Mouse (Mus musculus): ENCODE measurements at regions not wholly inside any gene's neighbourhood (a gene's known extent, or its start where the extent isn't known, plus 50 kb on each side); places are given as distances from the start of the nearest gene placed in this dataset.
"Not testable (repeated sequence)": the region's sequence is repeated elsewhere in the genome, so short reads cannot be mapped to it uniquely, and the experiment has no call there.

DNA sequence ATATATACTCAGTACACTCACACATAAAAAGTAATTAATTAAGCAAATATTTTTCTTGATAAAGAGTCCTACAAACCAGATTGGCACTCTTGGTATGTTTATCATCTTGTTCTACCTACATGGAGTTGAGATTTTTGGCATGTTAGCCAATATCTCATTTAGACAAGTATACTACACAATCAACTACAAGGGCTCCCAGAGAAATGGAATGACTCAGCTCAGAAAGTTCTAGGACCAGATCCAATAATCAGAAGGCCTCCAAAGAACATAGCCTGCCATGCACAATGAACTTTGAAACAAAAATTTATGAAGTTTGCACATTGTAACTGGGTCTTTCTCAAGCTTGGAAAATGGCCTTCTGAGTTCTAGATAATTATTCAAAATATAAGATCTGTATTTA lies 100.0 kb upstream of the Tbl1x start:
- Histone ChIP-seq H3K4me3 (replicated peaks) (no peak overlapping the region), H3K4me1 (no peaks in the 10 kb centered on the region), H3K4me2 (no peak overlapping the region), H3K27ac (replicated peaks) (no peak overlapping the region), H3K9ac (replicated peaks) (no peak overlapping the region), H3K27me3 (replicated peaks) (no peaks in the 10 kb centered on the region), H3K9me3 (replicated peaks) (no peaks in the 10 kb centered on the region), H3K36me3 (no peaks in the 10 kb centered on the region)
- no peak for ATAC-seq (ENCODE audit: low FRiP score)

DNA sequence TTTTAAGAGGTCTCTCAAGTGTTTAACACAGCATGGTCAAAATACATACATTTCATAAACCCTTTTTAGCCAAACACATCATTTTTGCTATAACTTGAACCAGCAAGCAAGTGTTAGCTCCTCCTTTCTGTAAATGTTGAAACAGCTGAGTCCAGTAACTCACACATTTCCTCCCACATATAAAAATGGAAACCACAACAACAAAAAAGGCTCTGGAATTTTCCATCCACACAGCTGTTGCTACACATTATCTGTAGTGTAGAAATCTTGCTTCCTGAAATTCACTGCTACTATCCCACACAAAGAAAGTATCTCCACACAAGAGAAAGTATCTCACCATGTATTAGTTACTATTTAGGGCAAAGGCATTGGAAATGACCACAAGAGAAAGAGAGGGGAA lies 96.7 kb upstream of the Tbl1x start:
- H3K36me3 ChIP-seq = no peaks in the 10 kb centered on the region
- no peak overlapping the region for H3K9ac ChIP-seq (replicated peaks)
- H3K27me3 ChIP-seq (replicated peaks) = no peaks in the 10 kb centered on the region
- ATAC-seq (ENCODE audit: low FRiP score) = no peak
- no peak overlapping the region for H3K27ac ChIP-seq (replicated peaks)
- no peaks in the 10 kb centered on the region for H3K9me3 ChIP-seq (replicated peaks)
- H3K4me1 ChIP-seq = no peaks in the 10 kb centered on the region
- H3K4me3 ChIP-seq (replicated peaks) = no peak overlapping the region
- H3K4me2 ChIP-seq = no peak overlapping the region

DNA sequence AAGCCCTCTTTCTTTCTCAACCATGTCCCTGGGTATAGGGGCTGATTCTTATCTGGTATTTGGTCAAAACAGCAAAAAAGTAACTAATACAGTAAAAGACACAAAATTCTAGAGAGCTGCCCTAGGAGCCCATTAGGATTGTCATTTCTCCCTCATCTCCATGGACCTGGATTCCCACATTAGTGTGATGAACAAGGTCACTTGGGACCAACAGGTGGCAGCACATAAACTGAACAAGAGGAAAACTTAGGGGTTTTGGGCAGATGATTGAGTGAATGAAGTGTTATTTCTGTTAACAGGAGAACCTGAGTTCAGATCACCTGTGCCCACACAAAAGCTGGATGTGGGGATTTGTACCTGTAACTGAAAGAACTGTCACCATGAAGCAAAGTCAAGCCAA lies 93.0 kb upstream of the Tbl1x start:
- H3K27ac ChIP-seq (replicated peaks) = no peak overlapping the region

DNA sequence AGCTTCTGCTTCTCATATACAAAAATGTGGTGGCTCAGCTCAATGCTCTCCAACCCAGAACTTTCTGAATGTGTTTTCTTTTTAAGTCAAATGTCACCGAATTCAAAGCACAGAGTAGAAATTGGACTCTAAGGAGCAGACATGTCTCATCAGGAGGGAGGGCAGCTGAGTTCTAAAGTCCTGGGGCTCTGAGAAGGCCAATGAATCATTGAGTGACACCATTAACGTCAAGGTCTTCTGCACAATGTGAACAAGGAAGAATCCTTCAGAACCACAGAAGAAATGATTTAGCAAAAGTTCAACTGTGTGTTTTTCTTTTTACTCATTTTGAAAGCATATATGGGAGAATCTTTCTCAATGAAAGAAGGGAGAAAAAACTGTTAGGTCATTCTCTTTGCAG lies 88.6 kb upstream of the Tbl1x start:
- no peak for ATAC-seq (ENCODE audit: low FRiP score)
- Histone ChIP-seq H3K4me2 (no peak overlapping the region), H3K27me3 (replicated peaks) (no peaks in the 10 kb centered on the region), H3K36me3 (no peaks in the 10 kb centered on the region), H3K4me1 (no peaks in the 10 kb centered on the region), H3K27ac (replicated peaks) (no peak overlapping the region), H3K9ac (replicated peaks) (no peak overlapping the region), H3K4me3 (replicated peaks) (no peak overlapping the region), H3K9me3 (replicated peaks) (no peaks in the 10 kb centered on the region)
- WGBS = 60% methylated on average over 2 of the region's 2 CpGs

More for the DNA sequence above, 93.0 kb upstream of the Tbl1x start:
- Histone ChIP-seq H3K9ac (replicated peaks) (no peak overlapping the region), H3K9me3 (replicated peaks) (no peaks in the 10 kb centered on the region), H3K4me1 (no peaks in the 10 kb centered on the region), H3K36me3 (no peaks in the 10 kb centered on the region), H3K4me3 (replicated peaks) (no peak overlapping the region), H3K27me3 (replicated peaks) (no peaks in the 10 kb centered on the region), H3K4me2 (no peak overlapping the region)
- no peak for ATAC-seq (ENCODE audit: low FRiP score)

DNA sequence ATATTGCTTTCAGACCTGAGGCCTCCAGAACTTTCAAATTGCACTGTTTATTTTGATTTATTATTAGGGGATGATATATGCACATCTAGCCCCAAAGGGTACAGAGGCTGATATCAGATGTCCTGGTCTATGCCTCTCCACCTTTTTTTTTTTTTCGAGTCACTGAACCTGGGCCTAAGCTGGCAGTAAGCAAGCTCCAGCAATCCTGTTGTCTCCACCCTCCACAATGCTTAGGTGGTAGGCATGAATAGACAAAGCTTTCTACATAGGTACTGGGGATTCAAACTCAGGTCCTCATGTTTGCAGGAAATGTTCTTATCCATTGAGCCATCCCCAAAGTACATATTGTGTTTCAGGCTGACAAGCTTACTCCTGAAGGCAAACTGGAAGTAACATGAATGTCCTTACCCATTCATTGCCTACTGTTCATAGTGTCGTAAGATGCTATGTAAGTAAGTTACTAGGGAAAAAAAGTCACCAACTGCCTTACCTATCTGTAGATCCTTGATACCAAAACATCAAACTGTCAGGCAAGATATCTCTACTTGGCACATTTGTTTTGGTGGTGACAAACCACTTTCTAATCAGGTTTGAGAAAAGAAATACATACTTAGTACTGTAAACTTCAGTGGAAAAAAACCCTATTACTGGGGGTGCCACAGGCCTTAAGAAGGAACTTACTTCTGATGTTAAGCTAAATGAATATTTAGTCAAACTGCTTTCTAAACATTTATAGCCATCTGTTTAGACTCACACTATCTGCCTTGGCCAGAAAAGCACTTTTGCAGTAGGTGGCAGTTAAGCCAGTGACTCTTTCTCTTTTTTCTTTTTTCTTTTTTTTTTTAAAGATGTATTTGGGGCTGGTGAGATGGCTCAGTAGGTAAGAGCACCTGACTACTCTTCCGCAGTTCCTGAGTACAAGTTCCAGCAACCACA lies 85.8 kb upstream of the Tbl1x start:
- H3K27me3 ChIP-seq (replicated peaks) = no peaks in the 10 kb centered on the region
- H3K9ac ChIP-seq (replicated peaks) = no peak overlapping the region
- H3K4me1 ChIP-seq = no peaks in the 10 kb centered on the region
- H3K36me3 ChIP-seq = no peaks in the 10 kb centered on the region
- ATAC-seq (ENCODE audit: low FRiP score) = no peak
- H3K9me3 ChIP-seq (replicated peaks) = no peaks in the 10 kb centered on the region
- H3K27ac ChIP-seq (replicated peaks) = no peak overlapping the region
- H3K4me2 ChIP-seq = no peak overlapping the region
- WGBS = 88% methylated on average over 3 of the region's 3 CpGs
- H3K4me3 ChIP-seq (replicated peaks) = no peak overlapping the region

DNA sequence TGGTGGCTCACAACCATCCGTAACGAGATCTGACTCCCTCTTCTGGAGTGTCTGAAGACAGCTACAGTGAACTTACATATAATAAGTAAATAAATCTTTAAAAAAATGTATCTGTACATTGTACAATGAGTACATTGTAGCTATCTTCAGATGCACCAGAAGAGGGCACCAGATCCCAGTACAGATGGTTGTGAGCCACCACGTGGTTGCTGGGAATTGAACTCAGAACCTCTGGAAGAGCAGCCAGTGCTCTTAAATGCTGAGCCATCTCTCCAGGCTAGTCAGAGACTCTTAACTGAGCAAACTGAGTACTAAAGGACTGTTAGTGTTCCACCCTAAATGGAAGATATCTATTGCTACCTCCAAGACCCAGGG lies 85.1 kb upstream of the Tbl1x start:
- 65% methylated on average over 3 of the region's 3 CpGs for WGBS
- H3K36me3 ChIP-seq; H3K9ac ChIP-seq (replicated peaks): not testable (repeated sequence)

DNA sequence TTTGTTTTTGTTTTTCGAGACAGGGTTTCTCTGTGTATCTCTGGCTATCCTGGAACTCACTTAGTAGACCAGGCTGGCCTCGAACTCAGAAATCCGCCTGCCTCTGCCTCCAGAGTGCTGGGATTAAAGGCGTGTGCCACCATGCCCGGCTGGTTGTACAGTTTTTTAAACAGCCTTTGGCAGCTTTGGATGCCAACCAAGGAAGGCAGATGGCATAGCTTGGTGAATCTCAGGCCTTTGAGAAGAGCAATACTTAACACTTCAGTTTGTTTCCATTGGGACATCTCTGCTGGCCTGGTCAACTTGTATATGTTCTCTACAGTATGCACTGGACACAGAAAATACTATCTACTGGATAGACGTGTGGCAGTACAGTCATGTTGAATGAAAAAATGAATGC lies 84.0 kb upstream of the Tbl1x start:
- not testable (repeated sequence) for H3K4me3 ChIP-seq (replicated peaks); H3K27me3 ChIP-seq (replicated peaks); H3K27ac ChIP-seq (replicated peaks); H3K9me3 ChIP-seq (replicated peaks); H3K4me2 ChIP-seq; H3K9ac ChIP-seq (replicated peaks); H3K36me3 ChIP-seq; ATAC-seq (ENCODE audit: low FRiP score); H3K4me1 ChIP-seq
- WGBS = 87% methylated on average over 6 of the region's 6 CpGs

More for the DNA sequence above, 85.1 kb upstream of the Tbl1x start:
- not testable (repeated sequence) for ATAC-seq (ENCODE audit: low FRiP score); H3K4me2 ChIP-seq; H3K4me1 ChIP-seq; H3K9me3 ChIP-seq (replicated peaks); H3K27ac ChIP-seq (replicated peaks); H3K4me3 ChIP-seq (replicated peaks); H3K27me3 ChIP-seq (replicated peaks)

GRCm38 (mm10) chrX:77432001-77432565 lies 78.7 kb upstream of the Tbl1x start:
- Histone ChIP-seq H3K27me3 (replicated peaks) (no peaks in the 10 kb centered on the region), H3K4me3 (replicated peaks) (no peak overlapping the region), H3K9me3 (replicated peaks) (no peaks in the 10 kb centered on the region), H3K4me1 (no peaks in the 10 kb centered on the region), H3K9ac (replicated peaks) (no peak overlapping the region), H3K27ac (replicated peaks) (peak overlapping the region; percentile 63), H3K36me3 (no peaks in the 10 kb centered on the region), H3K4me2 (no peak overlapping the region)
- ATAC-seq (ENCODE audit: low FRiP score) = no peak
- 83% methylated on average over 2 of the region's 2 CpGs for WGBS

DNA sequence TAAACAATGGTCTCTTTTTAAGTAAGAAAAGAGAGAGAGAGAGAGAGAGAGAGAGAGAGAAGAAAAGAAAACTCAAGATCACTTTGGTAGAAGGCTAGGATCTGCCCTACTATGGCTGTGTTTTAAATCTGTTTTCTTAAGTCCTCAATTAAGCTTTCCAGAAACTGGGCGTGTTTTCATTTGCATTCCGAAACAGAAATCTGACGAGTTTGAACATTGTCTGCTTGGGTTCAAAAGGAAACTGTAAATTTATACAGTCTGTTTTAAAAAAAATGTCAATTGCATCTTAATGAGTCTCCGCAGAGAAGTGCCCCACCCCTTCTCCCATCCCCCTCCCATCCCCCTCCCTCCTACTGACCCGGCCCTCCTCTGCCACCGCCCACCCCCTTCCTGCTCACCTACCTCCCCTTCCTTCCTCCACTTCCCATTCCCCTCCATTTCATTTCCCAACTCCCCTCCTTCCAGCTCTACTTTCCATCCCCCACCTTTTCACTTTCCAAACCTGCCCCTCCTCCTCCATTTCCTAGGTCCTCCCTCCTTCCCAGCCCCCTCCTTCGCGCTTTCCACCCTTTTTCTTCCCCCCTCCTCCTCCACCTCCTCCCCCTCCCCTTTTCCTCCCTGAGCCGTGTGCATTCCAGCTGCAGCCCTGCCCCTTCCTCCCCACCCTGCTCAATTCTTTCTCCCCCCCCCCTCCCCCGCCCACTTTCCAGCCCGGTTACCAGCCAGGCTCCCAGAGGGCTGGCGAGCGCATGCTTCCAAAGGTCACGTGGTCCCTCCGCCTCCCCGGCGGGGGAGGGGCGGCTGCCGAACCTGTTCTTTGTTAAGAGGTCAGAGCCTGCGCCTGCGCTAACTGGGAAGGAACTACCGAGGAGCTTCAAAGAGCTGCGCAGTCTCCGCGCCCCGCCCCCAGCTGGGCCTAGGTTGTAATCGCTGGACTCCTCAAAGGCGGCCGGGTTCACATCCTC lies 77.7 kb upstream of the Tbl1x start:
- 18% methylated on average over 27 of the region's 29 CpGs for WGBS
- Histone ChIP-seq H3K4me1 (no peaks in the 10 kb centered on the region), H3K9me3 (replicated peaks) (no peaks in the 10 kb centered on the region), H3K9ac (replicated peaks) (no peak overlapping the region), H3K27ac (replicated peaks) (peak overlapping the region; percentile 82), H3K4me3 (replicated peaks) (peak overlapping the region; percentile 14; the same call in 1 of the 2 replicates), H3K36me3 (no peaks in the 10 kb centered on the region), H3K27me3 (replicated peaks) (no peaks in the 10 kb centered on the region), H3K4me2 (peak overlapping the region; percentile 46)
- ATAC-seq (ENCODE audit: low FRiP score) = peak; percentile 97

- Histone ChIP-seq H3K4me3 (replicated peaks) (no peak overlapping the region; the same call in 1 of the 2 replicates), H3K9me3 (replicated peaks) (no peaks in the 10 kb centered on the region), H3K4me2 (peak overlapping the region; percentile 46), H3K27ac (replicated peaks) (peak overlapping the region; percentile 82), H3K9ac (replicated peaks) (no peak overlapping the region), H3K4me1 (no peaks in the 10 kb centered on the region), H3K36me3 (no peaks in the 10 kb centered on the region), H3K27me3 (replicated peaks) (no peaks in the 10 kb centered on the region)
- peak; percentile 65; the same call in 1 of the 2 replicates for ATAC-seq (ENCODE audit: low FRiP score)
- 21% methylated on average over 3 of the region's 3 CpGs for WGBS
Observed at GRCm38 (mm10) chrX:77433811-77434192, 77.0 kb upstream of the Tbl1x start.

GRCm38 (mm10) chrX:77443852-77444492 lies 66.8 kb upstream of the Tbl1x start:
- H3K36me3 ChIP-seq = no peaks in the 10 kb centered on the region
- H3K4me3 ChIP-seq (replicated peaks) = no peak overlapping the region
- H3K4me2 ChIP-seq = no peak overlapping the region
- no peaks in the 10 kb centered on the region for H3K9me3 ChIP-seq (replicated peaks)
- 48% methylated on average over 3 of the region's 3 CpGs for WGBS
- no peak overlapping the region for H3K9ac ChIP-seq (replicated peaks)
- no peak overlapping the region for H3K27ac ChIP-seq (replicated peaks)
- H3K4me1 ChIP-seq = no peaks in the 10 kb centered on the region
- no peak for ATAC-seq (ENCODE audit: low FRiP score)
- no peaks in the 10 kb centered on the region for H3K27me3 ChIP-seq (replicated peaks)
